Mouse (Mus musculus) layer of hippocampus, adult 9-10 months (tissue): ENCODE data around the gene Ofcc1.

Source experiments
- DNase-seq: peaks from one replicate; pipeline ENCODE4 v3.0.0; 2022; ENCODE audit warnings: low spot score

Ofcc1 gene

GRCm38 (mm10) chr13:40361288-40361687, at the start of gene Ofcc1:
Gene Ofcc1, minus strand, starts transcription at chr13:40361450.
- no peak for DNase-seq

- no peak for DNase-seq
Measured at GRCm38 (mm10) chr13:40390120-40390519, 28.9 kb upstream of the Ofcc1 start.

DNA sequence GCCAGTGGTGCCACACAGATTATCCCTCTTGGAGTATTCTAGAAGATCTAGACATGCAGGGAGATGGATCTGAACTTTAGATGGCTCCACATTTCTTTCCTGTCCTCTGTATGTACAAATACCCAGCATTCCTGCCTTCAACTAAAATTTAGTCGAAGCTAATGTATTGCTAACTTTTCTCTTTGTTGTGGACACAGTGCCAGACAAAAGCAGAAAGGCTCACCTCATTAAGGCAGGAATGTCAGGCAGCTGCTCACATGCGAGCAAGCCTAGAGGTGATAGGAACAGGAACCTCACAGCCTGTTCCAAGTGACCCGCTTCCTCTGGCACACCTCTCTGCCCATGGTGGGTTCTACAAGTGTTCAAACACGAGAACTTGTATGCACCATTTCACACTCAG, 26.2 kb upstream of the Ofcc1 start:
- no peak for DNase-seq

- DNase-seq, result no peak
Measured at GRCm38 (mm10) chr13:40384962-40385361, 23.7 kb upstream of the Ofcc1 start.

- DNase-seq, result no peak
Measured at GRCm38 (mm10) chr13:40376773-40377172, 15.5 kb upstream of the Ofcc1 start.

GRCm38 (mm10) chr13:40366762-40367161, 5.5 kb upstream of the Ofcc1 start:
- no peak for DNase-seq

DNA sequence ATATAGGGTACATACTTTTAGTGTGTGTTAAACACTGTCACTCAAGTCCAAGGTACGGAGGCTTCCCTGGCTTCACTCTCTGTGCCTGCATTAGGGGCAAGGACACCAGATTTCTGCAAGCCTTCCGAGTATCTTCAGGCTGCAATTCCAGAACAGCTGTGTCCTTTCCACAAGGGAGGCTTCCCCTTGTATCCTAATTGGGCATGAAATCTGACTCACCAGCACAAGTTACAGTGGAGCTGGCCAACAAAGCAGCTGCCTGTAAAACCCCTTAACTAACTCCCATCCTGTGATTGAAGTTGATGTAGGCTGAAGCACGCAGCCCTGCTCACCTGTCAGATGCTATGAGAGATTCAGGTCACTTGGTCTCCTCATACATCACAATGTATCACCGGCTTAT, 3.6 kb upstream of the Ofcc1 start:
- no peak for DNase-seq

DNA sequence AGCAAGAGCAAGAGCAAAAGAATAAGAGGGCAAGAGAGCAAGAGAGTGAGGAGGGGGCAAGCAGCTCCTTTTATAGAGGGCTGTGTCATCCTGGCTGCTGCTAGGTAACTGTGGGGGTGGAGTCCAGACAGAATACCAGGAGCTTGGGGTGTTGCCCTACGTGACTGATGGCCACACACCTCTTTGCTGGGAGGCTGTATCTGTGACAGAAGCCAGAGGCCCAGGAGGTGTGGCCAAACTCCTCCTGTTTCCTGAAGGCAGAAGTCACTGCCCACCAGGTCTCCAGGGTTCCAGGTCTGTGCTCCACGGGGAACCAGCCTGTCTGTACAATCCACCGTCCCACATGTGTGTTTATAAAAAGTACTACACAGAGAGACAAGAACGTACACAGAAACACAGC, 558 bp downstream of the Ofcc1 start:
- no peak for DNase-seq

GRCm38 (mm10) chr13:40347045-40347444, 14.2 kb downstream of the Ofcc1 start:
- no peak for DNase-seq

DNA sequence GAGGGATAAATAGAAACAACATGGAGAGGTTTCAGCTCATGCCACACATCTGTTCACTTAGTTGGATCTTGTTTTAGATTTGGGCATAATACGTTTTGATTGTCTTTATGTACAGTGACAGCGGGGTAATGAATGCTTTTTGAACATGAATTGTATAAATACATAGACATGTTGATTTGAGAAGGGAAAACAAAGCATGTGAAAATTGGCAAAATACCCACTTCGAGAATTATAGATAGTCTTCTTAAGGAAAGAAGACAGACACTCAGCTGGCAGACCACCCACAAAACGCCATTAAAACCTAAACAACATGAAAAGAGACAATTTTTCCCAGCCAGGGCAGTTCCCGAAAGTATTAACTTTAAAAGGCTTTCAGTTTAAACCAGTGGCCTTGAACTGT, 37.9 kb downstream of the Ofcc1 start:
- DNase-seq, result no peak

GRCm38 (mm10) chr13:40320814-40321525, 40.3 kb downstream of the Ofcc1 start:
- DNase-seq, result no peak

DNA sequence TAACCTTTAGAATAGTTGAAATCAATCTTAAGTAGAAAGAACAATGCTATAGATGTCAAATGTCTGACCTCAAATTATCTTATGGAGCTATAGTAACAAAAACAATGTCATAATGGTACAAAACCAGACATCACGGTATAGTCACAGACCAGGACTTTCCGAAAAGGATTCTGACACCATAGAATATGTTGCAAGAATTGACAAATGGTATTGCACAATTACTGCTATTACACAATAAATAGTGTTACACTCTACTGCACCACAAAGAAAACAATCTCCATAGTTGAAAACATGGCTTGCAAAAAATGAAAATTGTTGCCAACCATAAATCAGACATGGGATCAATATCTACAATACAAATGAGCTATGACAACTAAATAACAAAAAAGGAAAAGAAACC, 43.5 kb downstream of the Ofcc1 start:
- DNase-seq, result no peak

DNA sequence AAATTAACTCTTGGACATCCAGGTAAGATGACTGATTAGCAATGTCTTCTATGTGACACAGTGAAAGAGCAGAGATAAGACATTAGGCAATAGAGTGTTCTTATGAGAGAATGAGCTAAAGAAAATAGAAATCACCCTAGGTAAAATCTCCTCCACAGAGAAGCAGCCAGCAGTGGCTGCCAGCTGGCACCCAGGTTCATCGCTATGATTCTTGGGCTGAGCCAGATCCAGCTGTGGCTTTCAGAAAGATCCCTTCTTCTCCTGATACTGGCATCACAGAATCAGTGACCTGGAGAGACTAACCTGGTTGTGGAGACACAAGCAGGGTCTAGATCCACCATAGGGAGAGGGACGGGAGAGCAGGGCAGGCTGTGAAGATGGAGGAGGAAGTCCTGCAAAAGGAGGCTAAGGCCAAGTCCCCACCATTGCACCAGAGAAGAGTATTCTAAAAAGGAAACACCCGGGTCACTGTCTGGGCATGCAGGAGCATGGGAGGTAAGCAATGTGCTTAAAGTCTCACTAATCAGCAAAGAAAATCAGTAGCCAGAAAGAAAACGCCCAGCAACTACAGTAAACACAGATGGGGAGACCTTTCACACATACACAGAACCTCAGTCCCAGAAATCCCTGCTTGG, 46.0 kb downstream of the Ofcc1 start:
- no peak for DNase-seq

- DNase-seq, result no peak
Measured at GRCm38 (mm10) chr13:40292891-40293290, 68.4 kb downstream of the Ofcc1 start.

- DNase-seq, result no peak
Measured at GRCm38 (mm10) chr13:40290846-40291245, 70.4 kb downstream of the Ofcc1 start.

DNA sequence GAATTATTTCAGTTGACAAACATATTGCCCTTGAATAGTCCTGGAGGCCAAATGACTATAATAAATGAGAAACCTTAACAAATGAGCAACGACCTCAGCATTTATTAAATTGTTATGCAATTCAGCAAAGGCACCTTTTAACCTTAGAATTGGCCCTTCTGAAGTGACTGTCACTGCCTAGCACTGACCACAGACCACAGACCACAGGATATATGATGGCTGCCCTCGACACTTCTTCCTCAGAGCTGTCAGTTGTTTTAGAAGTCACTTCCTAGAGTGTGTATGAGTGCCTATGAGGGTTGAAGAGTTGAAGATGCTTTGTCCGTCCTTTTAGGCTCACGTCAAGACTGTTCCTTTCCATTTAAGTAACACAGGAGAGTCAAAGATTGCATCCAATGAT, 72.6 kb downstream of the Ofcc1 start:
- DNase-seq, result no peak

GRCm38 (mm10) chr13:40287266-40288002, 73.8 kb downstream of the Ofcc1 start:
- DNase-seq, result no peak

GRCm38 (mm10) chr13:40285234-40285791, 75.9 kb downstream of the Ofcc1 start:
- DNase-seq, result no peak

- DNase-seq, result no peak
Measured at GRCm38 (mm10) chr13:40280616-40281015, 80.6 kb downstream of the Ofcc1 start.

GRCm38 (mm10) chr13:40267546-40267945, 93.7 kb downstream of the Ofcc1 start:
- no peak for DNase-seq

DNA sequence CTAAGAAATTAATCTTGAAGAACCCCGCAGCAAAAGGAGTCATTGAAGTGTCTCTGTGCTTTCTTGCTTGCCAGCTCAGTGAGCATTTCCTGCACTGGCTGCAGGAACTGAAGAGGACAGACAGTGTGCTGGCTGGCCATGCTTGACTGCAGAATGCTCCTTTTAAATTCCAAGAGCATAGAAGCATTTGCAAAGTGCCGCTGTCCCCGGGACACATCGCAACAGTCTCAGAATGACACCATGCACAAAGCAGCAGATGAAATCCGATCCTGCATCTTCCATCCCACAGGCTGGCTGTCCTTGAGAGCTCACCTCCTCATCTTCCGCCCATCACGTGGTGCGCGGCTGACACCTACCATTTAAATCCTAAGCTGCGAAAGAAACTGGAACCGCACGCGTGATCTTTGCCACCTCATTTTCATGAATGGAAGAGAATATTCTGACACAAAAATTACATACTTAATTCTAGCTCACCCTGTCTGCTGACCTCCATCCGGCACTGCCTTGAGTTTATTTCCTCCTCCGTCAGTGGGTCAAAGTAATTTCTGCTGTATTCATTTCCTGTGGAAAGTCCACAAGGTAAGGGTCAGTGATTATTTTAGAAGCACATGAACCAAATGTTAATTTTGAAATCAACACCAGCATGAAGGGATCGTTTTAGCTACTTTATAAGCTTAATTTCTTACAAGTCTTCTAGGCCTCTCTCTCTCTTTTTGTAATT, 98.0 kb downstream of the Ofcc1 start:
- DNase-seq, result no peak

- DNase-seq, result no peak
Measured at GRCm38 (mm10) chr13:40258757-40259156, 102.5 kb downstream of the Ofcc1 start.
